Mouse (Mus musculus): ENCODE measurements around the gene Ankle2. TPM values are rescaled to one million over a fixed set of nuclear protein-coding genes. Genes with fewer than 3 reads are reported as not detected.

Ankle2 gene
- total RNA-seq, 2 experiments from 2014 or later: 29.4 to 30.5 TPM

- no peak for DNase-seq
- intact Hi-C loops (cut with DNase I): no loop called here
These were observed 51.2 kb downstream of the Ankle2 start for GRCm38 (mm10) chr5:110281984-110282383.

DNA sequence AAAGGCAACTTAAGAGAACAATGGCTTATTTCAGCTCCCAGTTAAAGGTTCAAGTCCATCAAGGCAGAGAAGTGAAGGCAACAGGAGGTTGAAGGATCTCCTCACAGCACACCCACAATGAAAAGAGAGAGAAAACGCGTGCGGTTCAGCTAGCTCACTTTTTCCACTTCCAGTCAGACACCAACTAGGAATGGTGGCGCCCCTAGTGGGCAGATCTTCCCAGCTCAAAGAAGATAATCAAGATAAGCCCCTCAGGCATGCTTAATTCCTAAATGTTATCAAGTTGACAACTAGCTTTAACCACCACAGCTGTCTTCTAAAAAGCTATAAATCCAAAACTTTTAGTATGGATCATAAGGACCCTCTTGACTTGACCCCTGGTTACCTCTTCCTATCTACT is 53.7 kb downstream of the Ankle2 start:
- DNase-seq: peak; percentile 36 to 66
- intact Hi-C loops (cut with DNase I): loop anchor here (2.0 kb wide), 1 partner anchor 16 kb away; the partner anchor contains the start of gene Pgam5

GRCm38 (mm10) chr5:110285156-110285555 is 54.4 kb downstream of the Ankle2 start:
- intact Hi-C loops (cut with DNase I): loop anchor here (2.0 to 5.0 kb wide), 2 partner anchors 16 to 162 kb away; partner anchors contain the start of genes Fbrsl1 and Pgam5
- peak in 1 of 2 experiments; percentile 15 for DNase-seq

DNA sequence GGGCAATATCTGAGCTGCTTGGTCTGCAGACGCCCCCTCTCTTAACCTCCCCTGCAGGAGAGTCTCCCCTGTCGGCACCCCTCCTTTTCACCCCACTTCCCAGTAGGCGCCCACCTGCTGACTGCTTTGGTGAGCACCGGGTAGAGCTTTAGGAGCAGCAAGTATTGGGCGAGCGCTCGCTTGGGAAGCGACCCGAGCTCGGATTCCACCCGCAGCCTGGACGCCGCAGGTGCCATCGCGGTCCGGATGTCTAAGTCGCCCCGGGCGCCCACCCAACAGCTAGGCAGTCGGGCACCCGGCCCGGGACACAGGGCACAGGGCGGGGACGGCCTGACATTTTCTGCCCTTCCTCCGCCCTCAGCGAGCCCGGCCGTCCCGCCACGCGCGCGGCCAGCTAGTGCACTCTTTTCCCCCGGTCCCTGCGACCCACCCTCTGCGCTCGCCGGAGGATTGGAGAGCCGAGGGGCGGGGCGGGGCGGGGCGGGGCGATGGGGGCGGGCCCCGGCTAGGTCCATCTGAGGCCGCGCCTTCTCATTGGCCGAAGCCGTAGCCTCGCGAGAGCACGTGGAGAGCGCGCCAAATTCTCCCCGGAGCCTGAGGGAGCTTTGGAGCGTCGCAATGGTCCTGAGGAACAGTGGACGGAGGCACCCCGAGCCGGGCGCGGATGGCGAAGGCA is 55.1 kb downstream of the Ankle2 start, which contains the start of the genes Pxmp2 and Pole:
Gene Pxmp2 (minus strand): TSS at position 417 of the 676 bp plus-strand sequence.
Gene Pole (plus strand): TSS at position 537 of the 676 bp plus-strand sequence.
- intact Hi-C loops (cut with DNase I): loop anchor here (2.0 to 5.0 kb wide), 2 partner anchors 17 to 161 kb away; partner anchors contain the start of genes Fbrsl1 and Pgam5
- DNase-seq: peak; percentile 89 to 90

GRCm38 (mm10) chr5:110286446-110287083 is 55.8 kb downstream of the Ankle2 start:
- intact Hi-C loops (cut with DNase I): loop anchor here (5.0 kb wide), 1 partner anchor 161 kb away; the partner anchor contains the start of gene Fbrsl1
- DNase-seq: no peak

DNA sequence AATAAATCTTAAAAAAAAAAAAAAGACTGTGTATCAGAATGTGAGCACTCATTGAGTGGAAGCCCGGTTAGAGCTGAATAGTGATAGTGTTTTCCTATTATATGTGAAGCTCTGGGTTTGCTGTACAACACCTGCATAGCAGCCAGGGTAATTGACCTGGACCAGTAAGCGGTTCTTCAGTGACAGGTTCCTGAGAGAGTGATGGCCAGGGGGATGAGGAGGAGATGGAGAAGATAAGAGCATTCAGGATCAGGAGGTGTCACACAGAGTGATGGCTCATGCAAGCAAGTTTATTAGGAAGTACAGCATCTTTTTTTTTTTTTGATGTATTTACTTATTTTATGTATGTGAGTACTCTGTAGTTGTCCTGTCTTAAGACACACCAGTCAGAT is 56.3 kb downstream of the Ankle2 start:
- intact Hi-C loops (cut with DNase I): loop anchor here (5.0 kb wide), 1 partner anchor 160 kb away; the partner anchor contains the start of gene Fbrsl1
- no peak for DNase-seq

GRCm38 (mm10) chr5:110291649-110292048 is 60.8 kb downstream of the Ankle2 start:
- intact Hi-C loops (cut with DNase I): no loop called here
- no peak for DNase-seq

GRCm38 (mm10) chr5:110296637-110297036 is 65.8 kb downstream of the Ankle2 start:
- intact Hi-C loops (cut with DNase I): no loop called here
- DNase-seq: no peak

- DNase-seq: no peak
- intact Hi-C loops (cut with DNase I): no loop called here
These were observed 69.8 kb downstream of the Ankle2 start for GRCm38 (mm10) chr5:110300591-110300990.

Other genes starting within 250 kb of the Ankle2 start
- gene Zfp932, start 234.5 kb upstream of the Ankle2 start, total RNA-seq (2021): 1 to 10 TPM; 6.0 to 7.1 TPM
- gene Gm17655, start 158.5 kb upstream of the Ankle2 start, total RNA-seq (2021): 1 to 10 TPM; 1.7 to 3.0 TPM
- under 1 TPM in 1 of 2 experiments, not detected in 1; 0.08 TPM for gene Gm35315, start 136.6 kb upstream of the Ankle2 start, total RNA-seq (2021)
- not detected for gene Plcxd1, start 131.0 kb upstream of the Ankle2 start, total RNA-seq (2021)
- 10 to 100 TPM; 27.2 to 28.8 TPM for gene Gtpbp6, start 122.8 kb upstream of the Ankle2 start, total RNA-seq (2021)
- gene Zfp605, start 120.9 kb upstream of the Ankle2 start, total RNA-seq (2021): 1 to 10 TPM; 2.7 to 2.9 TPM
- gene Chfr, start 95.2 kb upstream of the Ankle2 start, total RNA-seq (2021): 10 to 100 TPM; 13.2 to 13.8 TPM
- 10 to 100 TPM; 49.4 to 50.0 TPM for gene Golga3, start 54.3 kb upstream of the Ankle2 start, total RNA-seq (2021)
- 10 to 100 TPM; 34.2 to 35.4 TPM for gene Pgam5, start 38.9 kb downstream of the Ankle2 start, total RNA-seq (2021)
- gene Pxmp2, start 55.2 kb downstream of the Ankle2 start, total RNA-seq (2021): 100 to 1,000 TPM; 100 to 125 TPM
- 1 to 10 TPM; 2.0 to 2.9 TPM for gene Pole, start 55.3 kb downstream of the Ankle2 start, total RNA-seq (2021)
- gene P2rx2, start 112.2 kb downstream of the Ankle2 start, total RNA-seq (2021): not detected
- gene Lrcol1, start 113.7 kb downstream of the Ankle2 start, total RNA-seq (2021): not detected
- gene Fbrsl1, start 217.5 kb downstream of the Ankle2 start, total RNA-seq (2021): 10 to 100 TPM; 38.5 to 50.5 TPM

Data from heart, postnatal 36 days (tissue).